Mouse (Mus musculus): ENCODE measurements around the gene Smap2.
A peak's percentile ranks its signal among the peaks of the same experiment; 100 is the strongest.
"Not testable (repeated sequence)": the region's sequence is repeated elsewhere in the genome, so short reads cannot be mapped to it uniquely, and the experiment has no call there.

Smap2 gene

DNA sequence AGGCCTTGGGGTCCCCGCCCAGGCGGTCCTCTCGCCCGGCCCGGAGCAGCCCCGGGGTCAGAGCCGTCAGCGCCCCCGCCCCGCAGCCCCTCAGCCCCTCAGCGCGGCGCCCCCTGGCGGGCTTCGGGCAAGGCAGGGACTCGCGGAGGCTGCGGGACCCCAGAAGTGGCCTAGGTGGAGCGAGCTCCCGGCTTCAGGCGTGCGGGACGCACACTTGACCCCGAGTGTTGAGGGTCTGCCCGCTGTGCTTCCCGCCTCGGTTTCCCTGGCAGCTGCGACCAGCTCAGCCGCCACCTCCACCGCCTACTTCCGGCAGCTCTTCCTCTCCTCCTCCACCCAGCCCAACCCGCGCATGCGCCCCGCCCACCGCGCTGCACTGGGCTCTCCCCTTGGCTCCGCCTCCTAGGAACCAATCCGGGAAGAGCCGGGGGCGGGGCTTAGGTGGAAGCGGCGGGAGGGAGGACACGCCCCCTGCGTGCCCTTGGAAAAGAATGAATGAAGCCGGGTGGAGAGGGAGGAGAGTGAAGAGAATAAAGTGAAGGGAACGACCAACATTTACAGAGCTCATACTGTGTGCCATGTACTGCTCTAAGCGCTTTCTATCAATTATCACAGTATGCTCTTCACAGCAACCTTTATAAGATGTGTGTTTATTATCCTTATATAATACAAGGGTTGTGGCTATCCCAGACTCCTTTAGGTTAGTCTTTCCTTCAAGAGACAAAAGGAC lies at the start of gene Smap2:
Gene Smap2, minus strand, starts transcription at position 320 of the 730 bp plus-strand sequence.
- DNase-seq (ENCODE audit: extremely low spot score, low read depth, low spot score) = peak; percentile 86

DNA sequence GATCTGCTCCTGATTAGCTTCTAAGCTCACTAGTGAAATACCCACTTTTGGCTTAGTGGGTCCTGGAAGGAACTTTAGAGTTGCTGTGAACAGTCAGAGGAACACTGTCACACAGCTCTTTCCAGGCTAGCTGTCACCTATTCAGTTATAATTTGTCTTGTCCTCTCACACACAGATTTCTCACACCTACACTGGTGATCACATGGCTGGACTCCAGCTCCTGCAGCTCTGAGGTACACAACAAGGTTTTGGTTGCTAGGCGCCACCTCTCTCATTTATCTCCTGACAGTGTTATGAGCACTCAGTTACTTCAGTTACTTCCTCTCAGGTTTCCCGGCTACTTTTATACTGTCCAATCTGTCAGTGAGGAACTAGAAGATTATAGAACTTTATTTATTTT lies 48.3 kb upstream of the Smap2 start:
- DNase-seq (ENCODE audit: extremely low spot score, low read depth, low spot score) = no peak

DNA sequence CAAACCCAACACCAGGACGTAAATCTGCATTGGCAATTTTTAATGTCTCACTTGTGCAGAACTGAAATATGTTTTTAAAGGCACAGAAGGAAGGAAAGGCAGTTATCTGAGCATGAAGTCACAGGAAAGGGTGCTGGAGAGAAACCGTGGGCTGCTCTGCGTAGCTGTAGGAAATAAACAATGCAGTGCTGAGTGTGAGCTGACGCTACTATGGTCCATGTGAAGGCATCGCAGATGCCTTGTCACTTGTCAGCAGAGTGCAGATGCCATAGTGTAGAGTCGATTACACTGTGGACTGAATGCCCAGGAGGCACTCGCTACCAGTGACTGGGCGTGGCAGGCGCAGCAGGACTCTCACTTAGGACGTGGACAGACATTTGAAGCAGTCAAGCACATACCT lies 42.2 kb upstream of the Smap2 start:
- DNase-seq (ENCODE audit: extremely low spot score, low read depth, low spot score) = not testable (repeated sequence)

DNA sequence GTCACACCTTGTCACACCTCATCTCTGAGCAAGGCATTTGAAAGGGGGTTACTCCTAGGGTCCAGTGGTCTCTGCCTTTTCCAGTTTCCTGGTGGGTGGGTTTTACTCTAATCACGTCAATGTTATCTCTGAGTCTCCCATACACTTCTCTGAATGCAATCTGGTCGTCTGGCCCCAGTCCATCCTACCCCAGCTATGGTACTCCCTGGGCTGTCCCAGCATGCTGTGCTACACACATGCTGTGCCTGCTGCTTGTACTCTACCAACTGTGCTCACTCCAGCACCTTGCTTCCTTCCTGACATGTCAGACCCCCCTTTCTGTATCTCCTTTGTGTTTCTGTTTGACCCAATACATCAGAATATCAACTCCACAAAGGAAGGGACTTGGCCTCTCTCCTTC lies 40.0 kb upstream of the Smap2 start:
- no peak for DNase-seq (ENCODE audit: extremely low spot score, low read depth, low spot score)

DNA sequence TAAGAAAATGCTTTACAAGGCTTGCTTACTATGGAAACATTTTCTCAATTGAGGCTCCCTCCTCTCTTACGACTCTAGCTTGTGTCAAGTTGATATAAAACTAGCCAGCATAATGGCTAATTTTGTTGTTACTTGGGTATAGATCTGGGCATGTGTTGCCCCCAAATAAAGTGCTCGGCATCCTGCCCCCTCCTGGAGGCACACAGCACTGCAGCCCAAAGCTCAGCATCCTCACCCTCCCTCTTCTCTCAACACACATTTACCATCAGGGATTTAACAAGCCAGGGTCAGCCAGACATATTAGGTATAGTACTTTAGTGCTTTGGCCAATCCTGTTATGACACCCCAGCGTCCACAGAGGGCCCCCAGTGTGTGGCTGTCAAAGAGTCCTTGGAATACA lies 39.3 kb upstream of the Smap2 start:
- DNase-seq (ENCODE audit: extremely low spot score, low read depth, low spot score) = no peak

DNA sequence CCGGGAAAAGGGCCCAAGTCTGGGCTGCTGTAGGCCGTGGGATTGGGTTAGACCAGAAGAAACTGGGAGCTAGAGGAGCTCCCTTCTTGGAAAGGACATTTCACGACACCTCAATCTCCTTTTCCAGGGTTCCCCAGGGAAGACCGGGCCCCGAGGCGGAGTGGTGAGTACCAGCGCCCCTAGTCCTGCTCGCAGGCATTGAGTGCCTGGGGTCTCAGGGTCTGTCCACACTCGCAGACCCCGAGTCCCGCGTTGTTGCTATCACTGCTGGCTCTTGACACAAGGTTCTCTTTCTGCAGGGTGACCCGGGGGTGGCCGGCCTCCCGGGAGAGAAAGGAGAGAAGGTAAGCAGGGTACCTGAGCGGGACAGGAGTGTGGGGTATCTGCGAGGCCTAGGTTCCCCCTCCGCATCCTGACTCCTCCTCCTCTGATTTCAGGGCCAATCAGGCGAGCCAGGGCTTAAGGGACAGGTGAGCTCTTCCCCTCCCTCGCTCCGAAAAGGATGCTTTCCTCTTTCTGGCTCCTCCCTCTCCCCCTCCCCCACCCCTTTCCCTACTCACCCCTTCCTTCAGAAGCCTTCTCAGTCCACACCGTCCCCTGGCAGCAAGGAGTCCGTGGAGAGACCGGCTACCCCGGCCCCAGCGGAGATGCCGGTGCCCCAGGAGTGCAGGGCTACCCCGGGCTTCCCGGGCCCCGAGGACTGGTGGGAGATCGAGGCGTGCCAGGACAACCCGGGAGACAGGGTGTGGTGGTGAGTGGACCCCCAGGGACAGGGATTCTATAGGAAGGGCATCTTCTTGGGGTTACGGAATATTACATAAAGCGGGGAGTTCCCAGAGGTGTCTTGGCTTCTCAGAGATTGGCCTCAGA lies 35.6 kb upstream of the Smap2 start:
- no peak for DNase-seq (ENCODE audit: extremely low spot score, low read depth, low spot score)

DNA sequence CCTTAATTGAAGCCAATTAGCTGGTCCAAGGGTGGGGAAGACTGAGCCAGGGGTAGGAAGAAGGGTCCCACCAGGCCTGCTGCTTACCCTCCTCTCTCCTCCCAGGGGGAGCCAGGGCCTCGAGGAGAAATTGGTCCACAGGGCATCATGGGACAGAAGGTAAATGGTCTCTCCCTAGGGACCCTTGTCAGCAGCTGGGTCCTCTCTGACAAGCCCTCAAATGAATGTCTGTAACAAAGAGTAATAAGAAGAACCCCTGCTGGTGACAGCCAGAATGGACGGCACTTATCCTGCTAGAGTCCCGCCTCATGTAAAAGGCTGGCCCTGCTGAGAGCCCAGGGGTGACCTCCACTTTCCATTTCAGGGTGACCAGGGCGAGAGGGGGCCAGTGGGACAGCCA lies 34.8 kb upstream of the Smap2 start:
- no peak for DNase-seq (ENCODE audit: extremely low spot score, low read depth, low spot score)

DNA sequence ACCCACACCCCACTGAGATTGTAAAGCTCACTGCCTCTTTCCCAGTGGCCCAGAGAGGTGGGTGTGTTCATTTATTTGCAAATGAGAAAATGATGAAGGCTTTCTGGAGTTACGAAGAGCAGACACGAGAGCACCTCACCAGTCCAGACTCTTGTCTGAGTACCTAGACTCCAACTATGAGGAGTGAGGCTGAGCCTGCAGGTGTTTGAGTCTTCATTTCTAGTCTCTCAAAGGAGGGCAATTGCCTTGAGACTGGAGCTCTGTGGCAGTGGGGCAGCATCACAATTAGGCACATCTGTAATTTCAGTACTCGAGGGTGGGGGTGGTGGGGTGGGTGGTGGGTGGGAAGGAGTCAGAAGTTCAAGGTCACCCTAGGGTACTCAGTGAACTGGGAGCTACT lies 25.9 kb upstream of the Smap2 start:
- DNase-seq (ENCODE audit: extremely low spot score, low read depth, low spot score) = no peak

DNA sequence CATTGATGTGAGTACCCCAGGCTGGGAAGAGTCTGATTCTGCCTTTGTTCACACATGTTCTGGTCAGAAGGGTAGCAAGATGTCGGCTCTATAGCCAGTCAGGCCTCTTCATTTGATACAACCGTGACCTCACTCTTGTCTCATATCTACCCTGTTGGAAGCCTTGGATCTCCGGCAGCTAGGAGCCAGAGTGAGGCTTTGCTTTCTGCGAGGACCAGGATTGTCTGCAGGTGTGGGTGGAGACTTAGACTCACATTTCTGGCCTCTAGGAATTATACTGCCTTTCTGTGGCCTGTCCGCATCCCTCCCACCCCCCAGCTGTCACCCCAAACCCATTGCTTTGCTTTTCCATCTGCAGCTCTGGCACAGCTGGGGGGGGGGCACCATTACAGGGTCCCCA lies 25.4 kb upstream of the Smap2 start:
- no peak for DNase-seq (ENCODE audit: extremely low spot score, low read depth, low spot score)

DNA sequence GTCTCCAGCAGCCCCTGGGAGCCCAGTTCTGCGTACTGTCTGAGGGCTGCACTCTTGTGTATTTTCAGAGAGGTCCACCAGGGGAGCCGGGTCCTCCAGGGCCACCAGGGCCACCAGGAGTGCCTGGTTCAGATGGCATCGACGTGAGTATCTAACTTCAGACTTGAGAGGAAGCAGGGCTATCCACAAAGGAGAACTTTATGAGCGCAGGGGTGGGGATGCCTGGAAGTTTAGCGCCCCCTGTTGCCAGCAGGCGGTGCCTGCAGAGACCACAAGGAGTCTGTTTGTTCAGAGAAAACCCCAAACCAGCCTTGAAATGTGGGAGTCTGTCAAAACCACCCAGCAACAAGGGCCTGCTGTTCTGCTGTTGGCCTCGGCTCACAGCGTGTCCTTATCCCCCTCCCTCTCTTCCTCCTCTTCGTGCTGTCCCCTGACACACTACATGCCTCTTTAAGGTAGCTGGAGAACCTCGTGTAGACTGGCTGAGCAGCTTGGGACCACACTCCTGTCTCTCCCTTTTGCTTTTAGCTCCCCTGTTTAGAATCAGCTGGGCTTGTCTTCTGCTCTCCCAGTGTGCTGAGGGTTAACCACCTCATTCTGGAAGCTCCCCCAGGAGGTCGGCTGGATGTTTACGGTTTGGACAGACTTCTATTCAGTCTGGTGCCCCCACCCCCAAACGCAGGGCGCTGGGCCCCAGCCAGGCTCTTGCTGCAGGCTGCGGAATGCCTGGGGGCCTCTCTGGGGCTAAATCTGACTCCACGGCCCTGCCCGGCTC lies 24.0 kb upstream of the Smap2 start:
- peak; percentile 53 for DNase-seq (ENCODE audit: extremely low spot score, low read depth, low spot score)

DNA sequence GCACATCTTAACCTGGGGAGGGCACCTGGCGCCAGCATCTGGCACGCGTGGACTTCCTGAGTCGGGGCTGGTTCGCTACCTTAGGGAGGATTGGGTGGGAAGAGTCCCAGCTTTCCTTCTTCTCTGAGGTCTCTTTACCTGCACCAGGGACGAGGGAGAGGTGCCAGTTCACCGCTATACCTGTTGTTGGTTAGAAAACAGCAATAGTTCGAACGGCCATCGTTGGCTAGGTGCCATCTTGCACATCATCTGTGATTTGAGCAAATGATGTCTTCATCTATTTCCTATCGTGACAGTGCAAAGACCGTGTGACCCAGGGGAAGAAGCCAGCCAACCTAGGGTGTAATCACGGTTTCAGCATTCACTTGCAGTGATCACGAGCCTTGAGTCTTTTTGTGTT lies 23.3 kb upstream of the Smap2 start:
- DNase-seq (ENCODE audit: extremely low spot score, low read depth, low spot score) = no peak

DNA sequence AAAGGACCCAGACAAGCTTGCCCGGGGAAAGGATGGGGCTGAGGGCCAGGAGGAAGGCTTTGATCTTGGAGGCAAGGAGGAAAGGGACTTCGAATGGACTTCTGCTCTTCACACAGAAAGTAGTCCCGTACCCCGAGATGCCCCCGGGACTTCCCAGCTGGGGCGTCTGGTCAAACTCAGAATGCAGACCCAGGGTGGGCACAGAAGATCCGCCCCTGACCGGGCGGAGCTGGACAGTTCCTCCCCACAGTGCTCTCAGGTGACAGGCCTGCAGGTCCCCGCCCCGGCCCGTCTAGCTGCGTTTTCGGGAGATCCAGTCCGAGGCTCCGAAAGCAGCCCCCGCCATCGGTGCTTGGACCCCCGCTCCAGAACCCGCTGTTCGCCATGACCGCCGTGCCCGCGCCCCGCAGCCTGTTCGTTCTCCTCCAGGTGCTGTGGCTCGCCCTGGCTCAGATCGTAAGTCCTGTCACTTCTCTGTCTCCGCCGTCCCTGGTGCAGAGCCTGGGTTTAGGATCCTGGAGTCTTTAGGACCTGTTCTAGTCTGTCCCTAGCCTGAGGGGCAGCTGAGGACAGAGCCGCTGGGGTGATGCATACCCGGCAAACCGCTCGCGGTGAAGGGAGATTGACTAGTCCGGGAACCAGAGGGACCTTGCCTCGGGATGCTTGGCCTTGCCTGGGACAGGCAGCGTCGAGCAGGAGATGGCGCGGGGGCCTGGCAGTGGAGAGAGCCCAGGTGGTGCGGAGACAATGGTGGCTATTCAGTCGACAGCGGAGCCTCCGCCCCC lies 22.5 kb upstream of the Smap2 start, which contains the start of gene Col9a2:
Gene Col9a2, plus strand, starts transcription at position 55 of the 785 bp plus-strand sequence.
- no peak for DNase-seq (ENCODE audit: extremely low spot score, low read depth, low spot score)

DNA sequence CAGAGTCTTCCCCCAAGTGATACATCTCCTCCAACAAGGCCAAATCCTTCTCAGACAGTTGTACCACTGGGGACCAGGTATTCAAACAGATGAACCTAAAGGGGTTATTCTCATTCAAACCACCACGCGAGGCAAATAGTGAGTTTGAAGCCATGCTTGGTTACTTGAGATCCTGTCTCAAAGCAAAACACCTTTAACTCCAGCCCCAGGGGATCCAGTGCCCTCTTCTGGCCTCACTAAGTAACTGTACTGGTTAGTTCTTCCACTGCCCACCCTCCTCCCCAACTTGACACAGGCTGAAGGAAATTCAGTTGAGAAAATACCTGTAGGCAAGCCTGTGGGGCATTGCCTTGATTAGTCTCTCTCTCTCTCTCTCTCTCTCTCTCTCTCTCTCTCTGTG lies 16.0 kb upstream of the Smap2 start:
- no peak for DNase-seq (ENCODE audit: extremely low spot score, low read depth, low spot score)

DNA sequence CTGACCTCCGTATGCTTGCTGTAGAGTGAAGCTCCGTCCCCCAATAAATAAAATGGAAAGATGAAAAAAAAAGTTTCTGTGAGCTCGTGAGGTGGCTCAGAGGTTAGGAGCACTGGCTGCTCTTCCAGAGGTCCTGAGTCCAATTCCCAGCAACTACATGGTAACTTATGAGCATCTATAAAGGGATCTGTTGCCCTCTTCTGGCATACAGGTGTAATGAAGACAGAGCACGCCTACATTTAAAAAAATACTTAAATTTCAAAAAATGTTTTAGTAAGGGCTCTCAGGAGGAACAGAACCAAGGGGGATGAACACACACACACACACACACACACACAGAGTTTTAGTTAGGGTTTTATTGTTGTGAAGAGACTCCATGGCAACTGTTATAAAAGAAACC lies 14.4 kb upstream of the Smap2 start:
- no peak for DNase-seq (ENCODE audit: extremely low spot score, low read depth, low spot score)

DNA sequence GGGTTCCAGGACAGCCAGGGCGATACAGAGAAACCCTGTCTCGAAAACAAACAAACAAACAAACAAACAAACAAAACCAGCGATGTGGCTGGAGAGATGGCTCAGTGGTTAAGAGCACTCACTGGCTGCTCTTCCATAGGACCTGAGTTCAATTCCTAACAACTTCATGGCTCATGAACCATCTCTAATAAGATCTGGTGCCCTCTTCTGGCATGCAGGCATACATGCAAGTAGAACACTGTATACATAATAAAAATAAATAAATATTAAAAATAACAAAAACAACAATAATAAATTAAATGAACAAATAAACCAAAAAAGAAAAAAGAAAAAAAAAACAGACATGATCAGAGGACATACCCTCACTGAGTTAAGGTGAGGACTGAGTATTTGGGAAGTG lies 12.6 kb upstream of the Smap2 start:
- no peak for DNase-seq (ENCODE audit: extremely low spot score, low read depth, low spot score)

DNA sequence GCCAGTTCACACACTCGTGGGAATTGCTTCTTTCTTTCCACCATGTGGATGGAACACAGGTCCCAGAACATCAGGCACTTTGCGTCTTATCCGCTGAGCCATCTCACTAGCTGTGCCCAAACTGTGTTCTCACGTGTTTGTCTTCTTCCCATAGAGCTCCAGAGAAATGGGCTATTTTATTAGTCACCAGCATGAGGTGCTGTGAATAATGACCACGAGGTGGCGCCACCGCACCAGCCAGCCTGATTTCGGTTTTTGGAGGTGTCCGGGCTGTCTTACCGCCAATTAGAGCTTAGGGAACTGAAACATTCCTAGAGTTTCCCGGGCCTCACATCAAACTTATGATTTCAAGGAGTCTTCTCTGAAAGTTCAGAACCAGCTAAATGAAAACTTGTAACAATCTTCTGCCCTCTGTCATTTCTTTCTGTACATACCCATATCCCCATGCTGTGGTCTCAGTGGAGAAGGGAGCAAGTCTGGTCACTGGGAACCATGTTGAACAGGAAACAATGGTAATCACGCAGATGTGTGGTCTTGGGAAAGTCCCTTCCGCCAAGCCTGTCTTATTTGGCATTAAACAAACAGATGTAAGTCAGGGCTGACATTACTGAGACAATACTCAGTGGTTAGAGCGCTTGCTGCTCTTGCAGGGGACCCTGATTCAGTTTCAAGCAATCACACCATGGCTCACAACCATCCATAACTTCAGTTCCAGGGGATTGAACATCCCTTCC lies 11.8 kb upstream of the Smap2 start:
- no peak for DNase-seq (ENCODE audit: extremely low spot score, low read depth, low spot score)

DNA sequence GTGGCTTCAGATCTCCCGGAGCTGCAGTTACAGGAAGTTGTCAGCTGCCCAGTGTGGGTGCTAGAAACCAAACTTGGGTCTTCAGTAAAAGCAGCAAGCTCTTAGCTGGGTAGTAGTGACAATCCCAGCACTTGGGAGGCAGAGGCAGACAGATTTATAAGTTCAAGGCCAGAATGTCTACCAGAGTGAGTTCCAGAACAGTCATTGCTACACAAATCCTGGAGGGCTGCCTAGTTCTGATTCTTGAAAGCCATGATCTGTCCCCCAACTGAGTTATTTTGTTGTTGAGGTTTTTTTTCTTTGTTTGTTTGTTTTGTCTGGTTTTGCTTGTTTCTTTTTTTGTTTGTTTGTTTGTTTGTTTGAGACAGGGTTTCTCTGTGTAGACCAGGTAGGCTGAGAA lies 11.1 kb upstream of the Smap2 start:
- no peak for DNase-seq (ENCODE audit: extremely low spot score, low read depth, low spot score)

DNA sequence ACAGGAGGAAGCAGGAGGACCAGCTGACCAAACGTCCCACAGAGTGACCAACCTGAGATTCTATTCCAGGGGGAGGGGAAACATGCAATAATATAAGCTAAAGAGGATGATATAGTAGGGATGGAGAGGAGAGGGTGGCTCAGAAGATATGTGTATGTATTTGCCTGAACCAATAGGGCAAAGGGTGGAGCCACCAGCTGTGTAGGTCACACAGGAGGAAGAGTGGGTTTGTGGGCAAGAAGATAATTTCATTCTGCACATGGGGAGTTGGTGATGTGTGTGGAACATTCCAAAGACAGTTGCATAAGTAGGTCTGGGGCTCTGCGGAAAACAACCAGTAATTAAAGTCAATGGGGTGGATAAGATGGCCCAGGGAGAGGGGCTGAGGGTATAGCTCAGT lies 8.6 kb upstream of the Smap2 start:
- DNase-seq (ENCODE audit: extremely low spot score, low read depth, low spot score) = no peak

DNA sequence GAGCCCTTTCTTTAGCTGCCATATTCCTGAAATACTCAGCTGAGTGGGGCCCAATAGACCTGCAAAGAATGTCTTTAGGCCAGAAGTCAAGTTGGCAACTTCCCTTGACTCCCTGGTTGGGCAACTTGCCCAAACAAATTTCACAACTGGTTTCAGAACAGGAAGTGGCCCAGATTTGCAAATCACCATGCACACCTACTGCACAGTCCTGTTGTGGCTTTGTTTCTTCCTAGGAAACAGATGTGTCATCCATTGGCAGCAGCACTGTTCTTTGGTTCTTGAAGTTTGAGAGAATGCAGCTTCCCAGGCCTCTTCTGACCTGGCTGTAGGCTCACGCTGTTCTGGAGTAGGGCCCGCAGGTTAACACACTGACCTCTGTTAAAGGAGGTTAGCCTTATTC lies 6.9 kb upstream of the Smap2 start:
- no peak for DNase-seq (ENCODE audit: extremely low spot score, low read depth, low spot score)

DNA sequence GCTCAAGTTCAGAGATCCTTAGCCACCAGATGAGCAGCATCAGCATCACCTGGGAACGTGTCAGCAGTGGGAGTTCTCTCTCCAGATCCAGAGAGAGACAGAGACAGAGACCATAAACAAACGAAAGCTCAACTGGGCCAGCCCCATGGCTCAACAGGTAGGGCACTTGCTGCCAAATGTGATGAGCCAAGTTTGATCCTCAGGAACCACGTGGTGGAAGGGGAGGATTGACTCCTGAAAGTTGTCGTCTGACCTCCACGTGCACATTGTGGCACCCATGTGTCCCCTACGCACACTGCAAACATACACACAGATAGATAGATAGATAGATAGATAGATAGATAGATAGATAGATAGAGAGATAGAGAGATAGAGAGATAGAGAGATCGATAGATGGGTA lies 6.4 kb upstream of the Smap2 start:
- DNase-seq (ENCODE audit: extremely low spot score, low read depth, low spot score) = no peak
